In the genomic region with DNA sequence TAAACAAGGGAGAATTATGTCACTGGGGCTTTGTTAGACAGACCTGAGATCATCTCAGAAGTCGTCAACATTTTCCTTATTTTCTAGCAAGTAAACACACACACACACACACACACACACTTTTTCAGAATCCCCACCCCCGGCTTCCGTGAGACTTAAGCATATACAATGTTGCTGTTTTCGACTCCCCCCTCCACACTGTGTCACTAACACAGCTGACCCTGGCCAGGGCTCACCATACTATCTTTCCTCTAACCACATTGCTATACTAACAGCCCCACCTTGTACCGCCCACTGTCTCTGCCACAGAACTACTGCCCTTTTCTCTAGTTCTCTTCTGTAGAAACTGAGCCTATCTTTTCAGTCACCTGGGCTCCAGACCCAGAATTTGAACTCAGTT, we compare ENCODE assay signal across 24 mouse cellular contexts.
"Had no signal": no experiment of that assay in that cellular context is flagged by ENCODE, and none has a peak within 500 bp of the region (broad histone marks: within the 10 kb centered on the region; RNA-seq: fewer than 3 reads in every experiment).

No protein-coding gene starts in this region.

- H3K9me3 ChIP-seq: kidney, embryonic 15.5 days; limb, embryonic 15.5 days; midbrain, embryonic 12.5 days; midbrain, embryonic 15.5 days; neural tube, embryonic 13.5 days; stomach, embryonic 15.5 days had no signal

- H3K27ac ChIP-seq: kidney, embryonic 15.5 days; limb, embryonic 15.5 days; liver, embryonic 14.5 days; macrophage; midbrain, embryonic 12.5 days; midbrain, embryonic 15.5 days; neural tube, embryonic 13.5 days; stomach, embryonic 15.5 days had no signal

- H3K9ac ChIP-seq: kidney, embryonic 15.5 days; limb, embryonic 15.5 days; liver, embryonic 14.5 days; liver, postnatal 0 days; lung, embryonic 14.5 days; midbrain, embryonic 12.5 days; midbrain, embryonic 15.5 days; neural tube, embryonic 13.5 days; stomach, embryonic 15.5 days had no signal

- H3K36me3 ChIP-seq: stomach, embryonic 15.5 days had no signal

- DNase-seq: kidney, adult 11 months; kidney, adult 8-10 months; kidney, postnatal 10 days; kidney, postnatal 36 days; layer of hippocampus, postnatal 36 days; left cerebral cortex, postnatal 4 days; lung, embryonic 14.5 days; retina, postnatal 1 day; right cerebral cortex, postnatal 25 days; spleen, adult 18-20 months; thymus, postnatal 25 days had no signal

- H3K27me3 ChIP-seq: kidney, embryonic 15.5 days; limb, embryonic 15.5 days; midbrain, embryonic 12.5 days; midbrain, embryonic 15.5 days; neural tube, embryonic 13.5 days; stomach, embryonic 15.5 days had no signal

- H3K4me1 ChIP-seq: kidney, embryonic 15.5 days; megakaryocyte, embryonic 14.5 days; midbrain, embryonic 12.5 days; stomach, embryonic 15.5 days had no signal

- H3K4me3 ChIP-seq: kidney, embryonic 15.5 days; limb, embryonic 15.5 days; megakaryocyte, embryonic 14.5 days; midbrain, embryonic 12.5 days; midbrain, embryonic 15.5 days; myocyte; neural tube, embryonic 13.5 days; stomach, embryonic 15.5 days had no signal

- H3K4me2 ChIP-seq: kidney, embryonic 15.5 days; limb, embryonic 15.5 days; liver, embryonic 11.5 days; lung, embryonic 14.5 days; midbrain, embryonic 12.5 days; midbrain, embryonic 15.5 days; neural tube, embryonic 13.5 days; stomach, embryonic 15.5 days had no signal

- ATAC-seq: liver, postnatal 0 days; lung, postnatal 0 days; midbrain, embryonic 15.5 days had no signal
